Mouse (Mus musculus) limb, embryonic 14.5 days (tissue): ENCODE results near the gene Zscan21. TPM values are rescaled to one million over a fixed set of nuclear protein-coding genes. Genes with fewer than 3 reads are reported as not detected.

Experiments
- ATAC-seq: fragments of 200-750 bp; cut with Nextera tagmentation; 2 replicates; pipeline ENCODE4 v1.8.0; 2017; ENCODE audit warnings: low read depth, moderate number of reproducible peaks, moderate TSS enrichment; ENCODE audit not compliant: low FRiP score
- DNase-seq: peaks from one replicate; pipeline ENCODE4 v3.0.0-alpha.2; 2015; ENCODE audit warnings: low spot score
- H3K27ac ChIP-seq: fragments of 300-500 bp; sonication (generic); replicated peaks from 2 replicates; pipeline ENCODE4 v1.5.1; 2014; ENCODE audit warnings: low read depth, mild to moderate bottlenecking, low read length, moderate library complexity, mixed read lengths
- H3K27me3 ChIP-seq: fragments of 300-500 bp; sonication (generic); 2 replicates; pipeline ENCODE4 v1.6.1; 2014; ENCODE audit warnings: low read length, mixed read lengths; ENCODE audit not compliant: control insufficient read depth, insufficient read depth
- H3K36me3 ChIP-seq: fragments of 300-500 bp; sonication (generic); 2 replicates; pipeline ENCODE4 v1.6.1; 2014; ENCODE audit warnings: mild to moderate bottlenecking, low read length, moderate library complexity, mixed read lengths; ENCODE audit not compliant: control insufficient read depth, insufficient read depth
- H3K4me1 ChIP-seq: fragments of 300-500 bp; sonication (generic); 2 replicates; pipeline ENCODE4 v1.6.1; 2014; ENCODE audit warnings: antibody characterized with exemption, low read length, mixed read lengths; ENCODE audit not compliant: control insufficient read depth, insufficient read depth
- H3K4me2 ChIP-seq: fragments of 300-500 bp; sonication (generic); replicated peaks from 2 replicates; pipeline ENCODE4 v1.6.1; 2014; ENCODE audit warnings: low read depth, mild to moderate bottlenecking, low read length, moderate library complexity; ENCODE audit not compliant: severe bottlenecking
- H3K4me3 ChIP-seq: fragments of 300-500 bp; sonication (generic); replicated peaks from 2 replicates; pipeline ENCODE4 v1.5.1; 2014; ENCODE audit warnings: low read length
- H3K9ac ChIP-seq: fragments of 300-500 bp; sonication (generic); 2 replicates; pipeline ENCODE4 v1.6.1; 2014; ENCODE audit warnings: mild to moderate bottlenecking, low read depth, low read length, moderate library complexity; ENCODE audit not compliant: severe bottlenecking
- H3K9me3 ChIP-seq: fragments of 300-500 bp; sonication (generic); 2 replicates; pipeline ENCODE4 v1.6.1; 2016; ENCODE audit warnings: low read length; ENCODE audit not compliant: control insufficient read depth
- POLR2A ChIP-seq: fragments of 200-500 bp; IDR thresholded peaks from 2 replicates; pipeline ENCODE4 v1.8.0; 2012; ENCODE audit warnings: inconsistent platforms, mild to moderate bottlenecking, moderate library complexity, borderline replicate concordance; ENCODE audit not compliant: insufficient read depth, insufficient read length; ENCODE audit errors: extremely low read depth
- WGBS: fragments of 180-500 bp; shearing (Covaris S2); extraction: QIAGEN DNeasy Blood & Tissue Kit; methylation state at CpG from one replicate; pipeline ENCODE4 v1.1.7; 2014; 5-methylcytosine and 5-hydroxymethylcytosine counted together
- polyA plus RNA-seq, 2 experiments: library from polyadenylated mRNA; depleted of rRNA in 1 of 2; stranded (reverse) in 1 of 2; unstranded in 1 of 2; fragments of >200 nt; fragmentation: Nextera tagmentation in 1 of 2; extraction: Ambion mirVana in 1 of 2; gene quantifications; 2 replicates each; pipeline versions ENCODE4 v1.2.1 to v1.2.3; 2012 to 2014

Gene Zscan21
- polyA plus RNA-seq, 2 experiments: 38.3 to 59.8 TPM

DNA sequence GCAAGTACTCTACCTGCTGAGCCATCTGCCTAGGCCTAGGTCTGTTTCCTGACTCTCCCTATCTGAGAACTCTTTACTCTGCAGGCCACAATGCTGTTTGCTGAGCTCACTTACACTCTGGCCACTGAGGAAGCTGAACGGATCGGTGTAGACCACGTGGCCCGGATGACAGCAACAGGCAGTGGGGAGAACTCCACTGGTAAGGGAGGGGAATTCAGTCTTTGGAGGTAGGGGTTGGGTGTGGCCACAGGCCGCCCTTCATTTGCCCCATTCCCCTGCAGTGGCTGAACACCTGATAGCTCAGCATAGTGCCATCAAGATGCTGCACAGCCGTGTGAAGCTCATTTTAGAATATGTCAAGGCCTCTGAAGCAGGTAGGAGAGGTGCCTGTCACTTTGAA, 46.3 kb downstream of the Zscan21 start:
- H3K4me3 ChIP-seq: no peak overlapping the region
- 76% methylated on average over 6 of the region's 6 CpGs for whole genome bisulfite sequencing

DNA sequence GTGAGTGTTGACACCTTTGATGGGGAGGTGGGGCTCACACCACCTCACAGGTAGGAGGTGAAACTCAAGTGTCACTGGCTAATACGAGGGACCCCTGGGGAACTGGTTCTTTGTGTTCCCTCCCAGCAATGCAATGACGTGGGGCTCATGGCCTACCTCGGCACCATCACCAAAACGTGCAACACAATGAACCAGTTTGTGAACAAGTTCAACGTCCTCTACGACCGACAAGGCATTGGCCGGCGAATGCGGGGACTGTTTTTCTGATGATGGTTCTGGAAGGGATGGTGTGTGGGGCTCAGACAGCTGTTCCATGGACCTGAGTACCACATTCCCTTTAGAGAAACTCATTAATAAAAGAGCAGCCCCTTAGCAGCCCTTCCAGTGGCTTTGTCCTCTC, 46.9 kb downstream of the Zscan21 start:
- ATAC-seq (no peak), DNase-seq (no peak)
- Histone ChIP-seq H3K27ac (no peak overlapping the region), H3K9ac (no peak overlapping the region), H3K4me2 (no peak overlapping the region), H3K9me3 (no peaks in the 10 kb centered on the region), H3K4me3 (no peak overlapping the region), H3K4me1 (0 out of 2 replicates have a peak, but pooled peaks cover 3% of the 10 kb centered on the region), H3K27me3 (no peaks in the 10 kb centered on the region), H3K36me3 (peaks cover 60% of the 10 kb centered on the region)
- TF ChIP-seq POLR2A: no peak
- 64% methylated on average over 10 of the region's 10 CpGs for WGBS

More for the DNA sequence above, 46.3 kb downstream of the Zscan21 start:
- 0 out of 2 replicates have a peak, but pooled peaks cover 3% of the 10 kb centered on the region for H3K4me1 ChIP-seq
- no peak for ATAC-seq
- H3K9me3 ChIP-seq: no peaks in the 10 kb centered on the region
- H3K36me3 ChIP-seq: peaks cover 54% of the 10 kb centered on the region
- H3K27me3 ChIP-seq: no peaks in the 10 kb centered on the region
- no peak overlapping the region for H3K9ac ChIP-seq
- TF ChIP-seq POLR2A: no peak
- H3K27ac ChIP-seq: no peak overlapping the region
- DNase-seq: no peak
- H3K4me2 ChIP-seq: no peak overlapping the region

DNA sequence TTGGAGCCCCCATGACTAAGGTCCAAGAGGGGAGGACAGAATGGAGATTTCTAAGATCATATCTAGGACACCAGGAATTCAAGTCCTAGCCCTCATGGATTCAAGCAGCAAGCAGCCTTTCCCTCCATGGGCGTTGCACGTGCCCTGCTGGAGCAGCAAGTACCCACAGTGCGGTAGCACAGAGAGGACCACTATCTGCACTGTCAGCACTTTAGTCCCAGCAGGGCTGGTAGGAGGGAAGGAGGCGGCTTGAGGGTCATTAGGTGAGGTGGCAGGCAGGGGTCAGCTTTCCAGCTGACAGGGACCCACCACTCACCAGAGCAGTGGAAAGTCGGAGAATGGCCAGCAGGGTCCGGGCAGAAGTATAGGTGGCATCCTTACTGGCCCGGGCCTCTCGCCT, 48.9 kb downstream of the Zscan21 start:
- H3K9ac ChIP-seq: no peak overlapping the region
- 77% methylated on average over 8 of the region's 8 CpGs for WGBS

DNA sequence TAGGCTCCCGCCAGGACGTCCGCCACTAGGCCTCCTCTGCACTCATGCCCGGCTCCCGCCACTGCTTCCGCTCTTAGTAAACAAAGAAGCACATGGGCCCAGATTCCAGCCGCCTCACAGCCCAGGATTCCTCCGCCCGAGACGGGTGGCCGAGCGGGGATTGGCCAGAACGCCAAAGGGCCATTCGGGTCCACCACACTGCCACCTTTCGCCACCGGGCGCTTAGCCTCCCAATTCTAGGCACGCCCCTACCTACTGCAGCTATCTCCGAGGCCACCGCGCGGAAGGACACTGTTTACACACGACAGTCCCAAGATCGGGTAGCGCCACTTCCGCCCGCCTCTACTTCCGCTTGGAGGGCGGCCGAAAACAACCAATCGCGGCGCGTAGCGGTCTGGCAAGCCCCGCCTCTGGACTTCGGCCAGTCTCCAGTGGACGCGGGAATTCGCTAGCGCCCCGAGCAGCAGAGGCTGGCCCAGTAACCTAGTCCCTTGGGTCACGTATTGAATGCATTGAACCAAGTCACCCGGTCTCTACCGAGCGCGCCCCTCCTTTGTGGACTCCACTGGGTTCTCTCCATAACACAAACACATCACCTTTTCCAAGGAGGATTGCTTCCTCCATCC, 54.3 kb downstream of the Zscan21 start:
- ATAC-seq: peak; percentile 81
- 1% methylated on average over 47 of the region's 47 CpGs for WGBS
- H3K36me3 ChIP-seq: peaks cover 60% of the 10 kb centered on the region
- H3K4me2 ChIP-seq: peak overlapping the region; percentile 74
- TF ChIP-seq POLR2A: peak; percentile 81; the same call in 1 of the 2 replicates
- H3K9ac ChIP-seq: peak overlapping the region; percentile 67
- no peaks in the 10 kb centered on the region for H3K9me3 ChIP-seq
- H3K4me1 ChIP-seq: peaks cover 16% of the 10 kb centered on the region
- H3K27ac ChIP-seq: peak overlapping the region; percentile 90
- peak; percentile 96 for DNase-seq
- H3K4me3 ChIP-seq: peak overlapping the region; percentile 68
- H3K27me3 ChIP-seq: no peaks in the 10 kb centered on the region

More for the DNA sequence above, 48.9 kb downstream of the Zscan21 start:
- DNase-seq: no peak
- H3K27ac ChIP-seq: no peak overlapping the region
- no peak overlapping the region for H3K4me2 ChIP-seq
- TF ChIP-seq POLR2A: no peak
- H3K4me3 ChIP-seq: no peak overlapping the region
- H3K9me3 ChIP-seq: no peaks in the 10 kb centered on the region
- H3K4me1 ChIP-seq: peaks cover 8% of the 10 kb centered on the region; the same call in 1 of the 2 replicates
- peaks cover 67% of the 10 kb centered on the region for H3K36me3 ChIP-seq
- no peaks in the 10 kb centered on the region for H3K27me3 ChIP-seq
- no peak for ATAC-seq

DNA sequence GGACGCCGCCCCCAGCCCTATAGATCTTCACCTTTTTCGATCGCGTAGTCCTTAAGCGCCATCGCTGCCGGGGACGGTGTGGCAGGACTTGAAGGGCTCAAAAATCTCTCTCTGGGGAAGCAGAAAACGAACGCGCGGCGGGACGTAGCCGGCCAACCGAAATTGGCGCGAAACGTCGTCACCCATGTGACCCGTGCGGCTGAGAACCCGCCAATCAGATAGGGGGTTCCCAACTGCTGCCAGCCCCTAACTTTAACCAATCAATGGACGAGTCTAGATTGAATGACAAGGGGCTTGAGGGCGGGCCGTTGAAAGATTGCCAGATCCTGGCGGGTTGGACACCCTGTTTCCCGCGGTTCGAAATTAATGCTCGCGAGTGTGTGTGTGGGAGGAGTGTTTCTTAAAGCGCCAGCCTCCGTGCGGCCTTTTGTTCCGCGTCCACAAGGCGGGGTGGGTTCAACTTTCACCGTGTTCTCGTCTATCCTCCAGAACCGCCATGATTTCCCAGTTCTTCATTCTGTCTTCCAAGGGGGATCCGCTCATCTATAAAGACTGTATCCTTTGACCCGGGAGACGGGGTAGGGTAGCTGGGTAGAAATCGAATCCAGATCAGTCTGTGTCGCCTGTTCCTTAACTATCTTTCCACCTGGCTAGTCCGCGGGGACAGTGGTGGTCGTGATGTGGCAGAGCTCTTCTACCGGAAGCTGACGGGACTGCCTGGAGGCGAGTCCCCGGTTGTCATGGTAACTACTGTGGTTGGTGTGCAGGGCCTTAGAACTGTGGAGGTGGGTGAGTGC, 55.2 kb downstream of the Zscan21 start, which contains the start of the genes Ap4m1 and Mcm7:
Gene Ap4m1, plus strand, starts transcription at position 308 of the 797 bp plus-strand sequence.
Gene Mcm7, minus strand, starts transcription at position 728 of the 797 bp plus-strand sequence.
- ATAC-seq (peak; percentile 92), DNase-seq (peak; percentile 100)
- Histone ChIP-seq H3K27me3 (no peaks in the 10 kb centered on the region), H3K4me1 (peaks cover 16% of the 10 kb centered on the region), H3K4me2 (peak within 1 kb of the TSS; percentile 74), H3K27ac (peak within 1 kb of the TSS; percentile 91), H3K9ac (peak within 1 kb of the TSS; percentile 67), H3K9me3 (no peaks in the 10 kb centered on the region), H3K4me3 (peak within 1 kb of the TSS; percentile 68), H3K36me3 (peaks cover 59% of the 10 kb centered on the region)
- peak; percentile 38; the same call in 1 of the 2 replicates for TF ChIP-seq POLR2A
- WGBS: under 1% methylated on average over 54 of the region's 54 CpGs
